Comparison of ENCODE assay signal across 8 mouse cellular contexts in the genomic region with DNA sequence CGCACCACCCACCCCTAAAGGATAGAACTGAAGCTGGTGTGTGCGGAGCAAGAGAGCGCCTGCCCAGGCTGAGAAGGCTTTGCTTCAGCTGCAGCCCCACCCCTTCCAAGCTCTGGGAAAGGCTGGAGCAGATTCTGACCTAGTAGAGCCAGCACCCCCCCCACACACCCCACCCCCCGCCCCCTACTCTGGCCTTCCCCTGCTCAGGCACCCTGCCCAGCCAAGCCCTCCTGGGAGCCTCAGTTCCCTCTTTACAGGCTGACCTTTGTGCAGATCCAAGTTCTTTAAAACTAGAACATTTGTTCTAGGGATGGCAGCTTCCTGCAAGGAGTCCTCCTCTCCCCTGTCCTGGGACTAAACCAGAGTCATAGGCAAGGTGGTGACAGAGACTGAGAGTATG. TPM values are rescaled to one million over a fixed set of nuclear protein-coding genes. Genes with fewer than 3 reads are reported as not detected.
A peak's percentile ranks its signal among the peaks of the same experiment; 100 is the strongest.
DNase-seq lines count a peak whose midpoint lies in the region; ATAC-seq and TF ChIP-seq lines count a peak whose summit lies in the region.

No protein-coding gene starts in this region.

- H3K4me1 ChIP-seq in hindbrain, embryonic 11.5 days (replicated peaks; ENCODE audit: control insufficient read depth, insufficient read depth, low read length), result peaks cover 5% of the 10 kb centered on the region
- H3K4me1 ChIP-seq in hindbrain, postnatal 0 days (ENCODE audit: insufficient read depth, low read length), result peaks cover 16% of the 10 kb centered on the region; the same call in 1 of the 2 replicates
- H3K4me1 ChIP-seq in limb, embryonic 13.5 days, result peaks cover 48% of the 10 kb centered on the region

- no peak overlapping the region for H3K4me2 ChIP-seq in hindbrain, embryonic 11.5 days (replicated peaks; ENCODE audit: low read depth, low read length)
- no peak overlapping the region for H3K4me2 ChIP-seq in hindbrain, postnatal 0 days (ENCODE audit: low read depth, low read length)
- peak overlapping the region; percentile 100 for H3K4me2 ChIP-seq in limb, embryonic 13.5 days (replicated peaks)

- intact Hi-C loops in left cerebral cortex, postnatal 14 days (cut with DNase I), result no loop called here

- no peak for ATAC-seq in hindbrain, embryonic 11.5 days (ENCODE audit: low FRiP score)
- ATAC-seq in hindbrain, postnatal 0 days, result no peak
- no peak for ATAC-seq in limb, embryonic 13.5 days (ENCODE audit: low FRiP score, low read depth)
- ATAC-seq in activated CD4-positive, CD25-positive, alpha-beta regulatory T cell, adult 4 months, result no peak

- H3K27me3 ChIP-seq in hindbrain, embryonic 11.5 days (ENCODE audit: control insufficient read depth, insufficient read depth, low read length), result peaks cover 35% of the 10 kb centered on the region
- H3K27me3 ChIP-seq in hindbrain, postnatal 0 days (ENCODE audit: insufficient read depth, low read length), result peaks cover 6% of the 10 kb centered on the region; the same call in 1 of the 2 replicates
- peaks cover 18% of the 10 kb centered on the region for H3K27me3 ChIP-seq in limb, embryonic 13.5 days

- 0 out of 2 replicates have a peak overlapping the region, but pooled peaks have one; percentile 6 for H3K4me3 ChIP-seq in hindbrain, embryonic 11.5 days (ENCODE audit: low read depth, low read length)
- no peak overlapping the region for H3K4me3 ChIP-seq in hindbrain, postnatal 0 days (ENCODE audit: low read length)
- H3K4me3 ChIP-seq in limb, embryonic 13.5 days, result peak overlapping the region; percentile 64; the same call in 1 of the 2 replicates

- H3K27ac ChIP-seq in hindbrain, embryonic 11.5 days (ENCODE audit: low read depth, low read length), result no peak overlapping the region
- H3K27ac ChIP-seq in hindbrain, postnatal 0 days, result no peak overlapping the region
- no peak overlapping the region for H3K27ac ChIP-seq in limb, embryonic 13.5 days

- H3K36me3 ChIP-seq in hindbrain, embryonic 11.5 days (ENCODE audit: control insufficient read depth, insufficient read depth, low read length), result no peaks in the 10 kb centered on the region
- no peaks in the 10 kb centered on the region for H3K36me3 ChIP-seq in hindbrain, postnatal 0 days (ENCODE audit: insufficient read depth, low read length)
- peaks cover 9% of the 10 kb centered on the region for H3K36me3 ChIP-seq in limb, embryonic 13.5 days

- WGBS in hindbrain, embryonic 11.5 days, result 55% methylated on average over 3 of the region's 4 CpGs
- 44% methylated on average over 3 of the region's 4 CpGs for WGBS in hindbrain, postnatal 0 days
- WGBS in limb, embryonic 13.5 days, result 37% methylated on average over 4 of the region's 4 CpGs

- H3K9ac ChIP-seq in hindbrain, embryonic 11.5 days (ENCODE audit: low read depth, low read length), result no peak overlapping the region
- H3K9ac ChIP-seq in hindbrain, postnatal 0 days (replicated peaks; ENCODE audit: low read length), result no peak overlapping the region
- H3K9ac ChIP-seq in limb, embryonic 13.5 days, result no peak overlapping the region; the same call in 1 of the 2 replicates

- H3K9me3 ChIP-seq in hindbrain, embryonic 11.5 days (ENCODE audit: control insufficient read depth, low read length), result no peaks in the 10 kb centered on the region
- no peaks in the 10 kb centered on the region for H3K9me3 ChIP-seq in hindbrain, postnatal 0 days (ENCODE audit: low read length)
- no peaks in the 10 kb centered on the region for H3K9me3 ChIP-seq in limb, embryonic 13.5 days

- no peak for TF ChIP-seq CTCF in hindbrain, postnatal 0 days (IDR thresholded peaks at IDR 0.05; ENCODE audit: low read depth)

- DNase-seq in hindbrain, embryonic 11.5 days (ENCODE audit: low spot score), result no peak
- no peak for DNase-seq in hindbrain, postnatal 0 days (ENCODE audit: low spot score)
- DNase-seq in gastrocnemius, adult 18-20 months (ENCODE audit: low spot score), result peak; percentile 71
- DNase-seq in heart, postnatal 4 days, result peak; percentile 69
- DNase-seq in right cerebral cortex, postnatal 4 days, result no peak
- no peak for DNase-seq in left cerebral cortex, postnatal 14 days (ENCODE audit: low spot score in 2 of 2)

RNA-seq across cellular contexts. Expression of a gene that starts 1.8 kb away (rescaled TPM):
- 3.1 and 4.8 TPM in 2 replicates for polyA plus RNA-seq in hindbrain, embryonic 11.5 days (2014; fragmentation: Nextera tagmentation; extraction: Ambion mirVana)
- 23.9 and 31.1 TPM in 2 replicates for total RNA-seq in hindbrain, postnatal 0 days (2014; rRNA removed)
- 3.3 and 5.9 TPM in 2 replicates for polyA plus RNA-seq in hindbrain, postnatal 0 days (2015; fragmentation: Nextera tagmentation; extraction: Ambion mirVana)
- total RNA-seq in gastrocnemius, adult 18-20 months (2021), result 10 to 100 TPM in 1 of 2 experiments, 1 to 10 TPM in 1; 9.3 to 11.4 TPM
- total RNA-seq in heart, postnatal 4 days (2021), result 10 to 100 TPM; 24.8 to 35.7 TPM
- 9.3 and 9.7 TPM in 2 replicates for polyA plus RNA-seq in limb, embryonic 13.5 days (2015; fragmentation: Nextera tagmentation; extraction: Ambion mirVana)
- not detected for polyA plus RNA-seq in activated CD4-positive, CD25-positive, alpha-beta regulatory T cell, adult 4 months (2017; shearing (Covaris generic))
- total RNA-seq in left cerebral cortex, postnatal 14 days (2021), result 10 to 100 TPM in 1 of 2 experiments, 1 to 10 TPM in 1; 8.4 to 11.3 TPM

RNA-seq across cellular contexts. Expression of a gene that starts 10.6 kb away (rescaled TPM):
- polyA plus RNA-seq in hindbrain, embryonic 11.5 days (2014; fragmentation: Nextera tagmentation; extraction: Ambion mirVana), result 7.9 and 9.6 TPM in 2 replicates
- 9.5 and 12.8 TPM in 2 replicates for total RNA-seq in hindbrain, postnatal 0 days (2014; rRNA removed)
- polyA plus RNA-seq in hindbrain, postnatal 0 days (2015; fragmentation: Nextera tagmentation; extraction: Ambion mirVana), result 6.1 and 6.5 TPM in 2 replicates
- total RNA-seq in gastrocnemius, adult 18-20 months (2021), result 100 to 1,000 TPM; 424 to 439 TPM
- 100 to 1,000 TPM in 1 of 2 experiments, 10 to 100 TPM in 1; 97.9 to 101 TPM for total RNA-seq in heart, postnatal 4 days (2021)
- 29.2 and 29.6 TPM in 2 replicates for polyA plus RNA-seq in limb, embryonic 13.5 days (2015; fragmentation: Nextera tagmentation; extraction: Ambion mirVana)
- not detected for polyA plus RNA-seq in activated CD4-positive, CD25-positive, alpha-beta regulatory T cell, adult 4 months (2017; shearing (Covaris generic))
- total RNA-seq in left cerebral cortex, postnatal 14 days (2021), result 1 to 10 TPM; 1.9 to 2.4 TPM

RNA-seq across cellular contexts. Expression of a gene that starts 15.6 kb away (rescaled TPM):
- 1,842 and 1,860 TPM in 2 replicates for polyA plus RNA-seq in hindbrain, embryonic 11.5 days (2014; fragmentation: Nextera tagmentation; extraction: Ambion mirVana)
- 491 and 500 TPM in 2 replicates for total RNA-seq in hindbrain, postnatal 0 days (2014; rRNA removed)
- 1,157 and 1,160 TPM in 2 replicates for polyA plus RNA-seq in hindbrain, postnatal 0 days (2015; fragmentation: Nextera tagmentation; extraction: Ambion mirVana)
- total RNA-seq in gastrocnemius, adult 18-20 months (2021), result 100 to 1,000 TPM; 408 to 425 TPM
- total RNA-seq in heart, postnatal 4 days (2021), result 100 to 1,000 TPM; 550 to 556 TPM
- polyA plus RNA-seq in limb, embryonic 13.5 days (2015; fragmentation: Nextera tagmentation; extraction: Ambion mirVana), result 1,543 and 1,562 TPM in 2 replicates
- 1,000 to 10,000 TPM; 1,092 to 1,351 TPM for polyA plus RNA-seq in activated CD4-positive, CD25-positive, alpha-beta regulatory T cell, adult 4 months (2017; shearing (Covaris generic))
- 100 to 1,000 TPM; 468 to 473 TPM for total RNA-seq in left cerebral cortex, postnatal 14 days (2021)

RNA-seq across cellular contexts. Expression of a gene that starts 23.7 kb away (rescaled TPM):
- polyA plus RNA-seq in hindbrain, embryonic 11.5 days (2014; fragmentation: Nextera tagmentation; extraction: Ambion mirVana), result 84.3 and 89.0 TPM in 2 replicates
- total RNA-seq in hindbrain, postnatal 0 days (2014; rRNA removed), result 48.1 and 67.6 TPM in 2 replicates
- 60.8 and 65.9 TPM in 2 replicates for polyA plus RNA-seq in hindbrain, postnatal 0 days (2015; fragmentation: Nextera tagmentation; extraction: Ambion mirVana)
- 10 to 100 TPM; 50.8 to 55.8 TPM for total RNA-seq in gastrocnemius, adult 18-20 months (2021)
- 10 to 100 TPM; 29.6 to 33.0 TPM for total RNA-seq in heart, postnatal 4 days (2021)
- 90.0 and 90.1 TPM in 2 replicates for polyA plus RNA-seq in limb, embryonic 13.5 days (2015; fragmentation: Nextera tagmentation; extraction: Ambion mirVana)
- polyA plus RNA-seq in activated CD4-positive, CD25-positive, alpha-beta regulatory T cell, adult 4 months (2017; shearing (Covaris generic)), result 100 to 1,000 TPM in 1 of 2 experiments, 10 to 100 TPM in 1; 90.7 to 106 TPM
- 10 to 100 TPM; 24.9 to 26.0 TPM for total RNA-seq in left cerebral cortex, postnatal 14 days (2021)

RNA-seq across cellular contexts. Expression of a gene that starts 27.2 kb away (rescaled TPM):
- polyA plus RNA-seq in hindbrain, embryonic 11.5 days (2014; fragmentation: Nextera tagmentation; extraction: Ambion mirVana), result 8.2 and 8.4 TPM in 2 replicates
- not detected in 2 replicates for total RNA-seq in hindbrain, postnatal 0 days (2014; rRNA removed)
- 0.18 and 0.19 TPM in 2 replicates for polyA plus RNA-seq in hindbrain, postnatal 0 days (2015; fragmentation: Nextera tagmentation; extraction: Ambion mirVana)
- not detected for total RNA-seq in gastrocnemius, adult 18-20 months (2021)
- total RNA-seq in heart, postnatal 4 days (2021), result under 1 TPM in 1 of 2 experiments, not detected in 1; 0.76 TPM
- 13.4 and 14.4 TPM in 2 replicates for polyA plus RNA-seq in limb, embryonic 13.5 days (2015; fragmentation: Nextera tagmentation; extraction: Ambion mirVana)
- not detected for polyA plus RNA-seq in activated CD4-positive, CD25-positive, alpha-beta regulatory T cell, adult 4 months (2017; shearing (Covaris generic))
- total RNA-seq in left cerebral cortex, postnatal 14 days (2021), result not detected

Comparison
In these comparisons a context has a peak if more than half of its experiments do, and no peak if none do; other contexts are left out.
1. DNase-seq: peak in gastrocnemius, adult 18-20 months (single experiment) and heart, postnatal 4 days (single experiment); none in hindbrain, embryonic 11.5 days (single experiment), hindbrain, postnatal 0 days (single experiment), right cerebral cortex, postnatal 4 days (single experiment) and left cerebral cortex, postnatal 14 days (0 of 2).
2. RNA of a gene that starts 10.6 kb away (total RNA-seq): 424 to 439 TPM in gastrocnemius, adult 18-20 months; 97.9 to 101 TPM in heart, postnatal 4 days, 9.5 to 12.8 TPM in hindbrain, postnatal 0 days and 1.9 to 2.4 TPM in left cerebral cortex, postnatal 14 days; every median in the first group is over 4 times any median in the second.